Mouse (Mus musculus) lung, postnatal 0 days (tissue): Measurements from ENCODE around the gene Cyb5r1.

Experiments used
- CTCF ChIP-seq: IDR thresholded peaks from 2 replicates; pipeline ENCODE4 v1.5.1; 2016; ENCODE audit warnings: antibody characterized with exemption, mild to moderate bottlenecking
- EP300 ChIP-seq: IDR thresholded peaks from 2 replicates; pipeline ENCODE4 v1.6.1; 2016; ENCODE audit warnings: antibody characterized with exemption, mild to moderate bottlenecking, control low read depth

GRCm38 (mm10) chr1:134393827-134394226 lies 11.5 kb upstream of the Cyb5r1 start:
- TF ChIP-seq EP300 (no peak), CTCF (no peak)
